Mouse (Mus musculus): ENCODE measurements around the gene Ufsp2.
A peak's percentile ranks its signal among the peaks of the same experiment; 100 is the strongest.

The Ufsp2 gene

DNA sequence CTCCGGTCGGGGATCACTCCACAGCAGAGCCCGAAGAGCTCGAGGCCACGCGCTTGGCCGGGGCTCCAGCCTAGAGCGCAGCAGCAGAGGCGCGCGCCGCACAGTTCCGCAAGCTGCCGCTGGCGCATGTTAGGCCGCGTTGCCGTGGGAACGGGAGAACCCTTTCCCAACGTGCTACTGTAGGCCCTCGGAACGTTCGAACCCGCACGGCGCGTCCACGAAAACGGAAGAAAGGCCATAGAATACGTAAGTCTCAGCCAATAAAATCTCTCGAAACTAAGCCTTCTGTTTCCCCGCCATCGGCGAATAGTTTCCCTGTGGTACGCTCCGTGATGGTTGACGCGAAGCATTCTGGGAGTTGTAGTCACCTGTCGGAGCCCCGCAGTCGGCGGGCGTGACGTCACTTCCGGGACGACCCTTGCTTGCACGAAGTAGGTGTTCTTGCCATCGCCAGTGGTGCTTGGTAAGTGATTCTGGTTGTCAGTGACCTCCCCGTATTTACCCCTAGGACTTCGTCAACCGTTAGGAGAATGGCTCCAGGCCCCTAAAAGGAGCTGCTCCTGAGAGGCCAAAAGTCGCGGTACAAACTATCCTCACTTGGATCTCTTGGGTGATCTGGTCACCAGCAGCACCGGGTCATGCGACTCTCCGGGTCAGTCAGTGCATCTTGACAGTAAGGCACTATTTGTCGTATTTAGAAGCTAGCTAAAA, at the start of gene Ufsp2, which contains the start of gene 1700029J07Rik:
Gene Ufsp2, plus strand, starts transcription at position 403 of the 711 bp plus-strand sequence.
Gene 1700029J07Rik, minus strand, starts transcription at position 127 of the 711 bp plus-strand sequence.
- DNase-seq (ENCODE audit: low read depth, low spot score): peak; percentile 99
- Histone ChIP-seq H3K36me3 (ENCODE audit: control insufficient read depth, insufficient read depth, low read length, poor library complexity, severe bottlenecking) (0 out of 2 replicates have a peak, but pooled peaks cover 5% of the 10 kb centered on the region), H3K27me3 (ENCODE audit: control insufficient read depth, insufficient read depth, low read length, poor library complexity, severe bottlenecking) (no peaks in the 10 kb centered on the region)

DNA sequence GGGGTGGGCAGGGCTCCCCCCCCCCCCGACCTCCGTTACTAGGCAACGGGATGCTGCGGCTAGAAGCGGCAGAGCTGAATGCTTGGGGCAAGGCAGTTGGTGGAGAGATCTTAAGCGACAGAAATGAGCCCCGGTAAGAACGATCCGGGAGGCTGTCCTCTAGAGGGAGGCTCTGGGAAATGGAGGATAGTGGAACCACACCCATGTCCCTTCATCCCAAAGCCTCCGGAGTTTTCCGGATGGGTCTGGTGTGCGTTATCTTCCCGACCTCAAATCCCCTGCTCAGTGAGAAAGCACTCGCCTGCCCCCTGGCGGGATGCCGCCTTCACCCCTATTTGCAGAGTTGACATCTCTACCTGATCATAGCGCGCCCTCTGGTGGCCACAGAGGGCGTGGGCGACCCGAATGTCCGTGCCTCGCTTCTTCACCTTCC, 40.7 kb upstream of the Ufsp2 start, which contains the start of gene Ccdc110:
Gene Ccdc110, plus strand, starts transcription at position 38 of the 433 bp plus-strand sequence.
- peak; percentile 95 for DNase-seq (ENCODE audit: low read depth, low spot score)
- H3K36me3 ChIP-seq (ENCODE audit: control insufficient read depth, insufficient read depth, low read length, poor library complexity, severe bottlenecking): no peaks in the 10 kb centered on the region
- no peaks in the 10 kb centered on the region for H3K27me3 ChIP-seq (ENCODE audit: control insufficient read depth, insufficient read depth, low read length, poor library complexity, severe bottlenecking)

DNA sequence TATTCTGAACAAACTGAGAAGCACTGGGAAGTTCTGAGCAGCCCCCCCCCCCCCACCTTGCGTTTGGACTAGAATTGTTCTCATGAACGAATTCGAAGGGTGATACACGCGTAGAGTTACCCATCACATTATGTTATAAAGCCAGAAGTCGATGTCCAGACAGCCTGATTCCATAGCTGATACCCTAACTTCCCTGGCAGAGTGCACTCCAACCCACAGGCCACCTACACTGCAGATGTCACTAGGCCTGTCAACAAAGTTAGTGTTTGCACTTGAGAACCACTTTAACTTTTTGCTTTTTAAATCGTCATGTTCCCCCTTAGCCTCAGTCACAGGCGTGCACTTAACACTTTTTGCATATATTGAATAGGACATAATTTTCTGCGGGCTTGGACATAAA, 38.3 kb upstream of the Ufsp2 start:
- no peak for DNase-seq (ENCODE audit: low read depth, low spot score)
- Histone ChIP-seq H3K36me3 (ENCODE audit: control insufficient read depth, insufficient read depth, low read length, poor library complexity, severe bottlenecking) (no peaks in the 10 kb centered on the region), H3K27me3 (ENCODE audit: control insufficient read depth, insufficient read depth, low read length, poor library complexity, severe bottlenecking) (no peaks in the 10 kb centered on the region; the same call in 1 of the 2 replicates)

DNA sequence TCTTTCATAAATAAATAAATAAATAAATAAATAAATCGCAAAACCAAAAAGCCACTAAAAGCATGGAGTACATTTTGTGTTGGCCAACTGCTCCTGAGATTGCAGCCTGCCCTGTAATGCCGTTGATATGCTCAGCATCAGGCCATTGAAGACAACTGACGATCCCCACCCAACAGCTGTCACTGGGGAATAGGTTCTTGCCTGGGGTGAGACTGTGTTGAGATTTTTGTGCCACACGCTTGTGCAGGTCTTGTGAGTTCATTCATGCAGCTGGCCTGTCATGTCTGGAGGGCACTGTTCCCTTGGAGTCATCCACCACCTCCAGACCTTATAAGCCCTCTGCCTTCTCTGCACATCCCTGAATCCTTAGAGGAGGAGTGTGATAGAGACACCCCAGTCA, 29.0 kb upstream of the Ufsp2 start:
- no peak for DNase-seq (ENCODE audit: low read depth, low spot score)
- Histone ChIP-seq H3K27me3 (ENCODE audit: control insufficient read depth, insufficient read depth, low read length, poor library complexity, severe bottlenecking) (no peaks in the 10 kb centered on the region), H3K36me3 (ENCODE audit: control insufficient read depth, insufficient read depth, low read length, poor library complexity, severe bottlenecking) (no peaks in the 10 kb centered on the region)

DNA sequence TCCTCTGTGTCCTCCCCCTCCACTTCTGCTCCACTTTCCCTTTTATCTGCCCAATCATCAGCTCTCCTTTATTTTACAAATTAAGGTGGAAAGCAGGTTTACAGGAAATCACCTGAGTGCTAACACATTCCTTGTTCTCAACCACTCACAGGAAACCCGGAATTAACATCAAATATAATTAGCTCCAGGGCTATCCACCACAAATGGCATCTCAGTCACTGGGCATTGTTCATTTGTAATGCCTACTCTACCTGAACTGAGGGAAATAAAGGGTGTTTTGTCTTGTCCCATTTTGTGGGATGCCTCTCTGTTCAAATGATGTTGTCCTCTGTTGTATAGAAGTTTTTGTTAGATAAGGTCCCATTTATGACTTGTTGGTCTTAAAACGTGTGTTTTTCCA, 24.7 kb upstream of the Ufsp2 start:
- no peaks in the 10 kb centered on the region for H3K36me3 ChIP-seq (ENCODE audit: control insufficient read depth, insufficient read depth, low read length, poor library complexity, severe bottlenecking)
- no peaks in the 10 kb centered on the region for H3K27me3 ChIP-seq (ENCODE audit: control insufficient read depth, insufficient read depth, low read length, poor library complexity, severe bottlenecking)
- DNase-seq (ENCODE audit: low read depth, low spot score): no peak

DNA sequence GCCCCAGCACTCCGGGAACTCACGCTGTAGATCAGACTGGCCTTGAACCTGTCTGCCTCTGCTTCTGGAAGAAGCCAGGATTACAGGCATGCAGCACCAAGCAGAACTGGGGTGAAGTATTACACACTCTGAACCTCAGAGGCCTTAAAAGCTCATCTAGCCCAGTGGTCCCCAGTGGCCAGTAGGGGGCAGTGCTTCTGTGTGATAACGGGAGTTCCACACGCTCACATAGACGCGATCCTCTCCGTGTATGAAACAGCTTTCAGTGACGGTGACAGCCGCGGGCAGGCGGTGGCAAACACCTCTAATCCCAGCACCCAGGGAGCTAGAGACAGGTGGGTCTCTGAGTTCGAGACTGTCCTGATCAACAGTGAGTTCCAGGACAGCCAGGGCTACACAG, 4.4 kb upstream of the Ufsp2 start:
- DNase-seq (ENCODE audit: low read depth, low spot score): peak; percentile 18
- Histone ChIP-seq H3K27me3 (ENCODE audit: control insufficient read depth, insufficient read depth, low read length, poor library complexity, severe bottlenecking) (no peaks in the 10 kb centered on the region), H3K36me3 (ENCODE audit: control insufficient read depth, insufficient read depth, low read length, poor library complexity, severe bottlenecking) (no peaks in the 10 kb centered on the region)

DNA sequence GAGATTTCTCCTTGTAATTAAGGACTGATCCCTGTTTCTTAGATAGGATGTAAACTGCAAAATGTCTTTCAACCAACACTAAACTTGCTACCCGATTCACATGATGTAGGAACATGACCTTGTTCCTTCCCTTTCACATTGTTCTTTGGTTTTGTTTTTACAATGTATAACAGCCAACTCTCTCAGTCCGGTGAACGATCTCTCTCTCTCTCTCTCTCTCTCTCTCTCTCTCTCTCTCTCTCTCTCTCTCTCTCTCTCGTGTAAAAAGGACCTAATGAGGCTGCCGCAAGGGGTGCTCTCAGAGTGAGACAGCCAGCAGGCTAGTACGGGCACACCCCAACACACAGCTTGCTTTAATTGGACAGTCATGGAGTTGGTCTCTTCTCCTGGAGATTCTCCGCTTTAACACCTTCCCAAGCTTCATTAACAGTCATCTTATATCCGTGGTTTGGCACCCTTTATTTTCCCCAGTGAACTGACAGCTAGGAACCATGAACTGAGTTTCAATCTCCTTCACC, 1.3 kb upstream of the Ufsp2 start:
- 0 out of 2 replicates have a peak, but pooled peaks cover 3% of the 10 kb centered on the region for H3K36me3 ChIP-seq (ENCODE audit: control insufficient read depth, insufficient read depth, low read length, poor library complexity, severe bottlenecking)
- no peak for DNase-seq (ENCODE audit: low read depth, low spot score)
- H3K27me3 ChIP-seq (ENCODE audit: control insufficient read depth, insufficient read depth, low read length, poor library complexity, severe bottlenecking): no peaks in the 10 kb centered on the region

DNA sequence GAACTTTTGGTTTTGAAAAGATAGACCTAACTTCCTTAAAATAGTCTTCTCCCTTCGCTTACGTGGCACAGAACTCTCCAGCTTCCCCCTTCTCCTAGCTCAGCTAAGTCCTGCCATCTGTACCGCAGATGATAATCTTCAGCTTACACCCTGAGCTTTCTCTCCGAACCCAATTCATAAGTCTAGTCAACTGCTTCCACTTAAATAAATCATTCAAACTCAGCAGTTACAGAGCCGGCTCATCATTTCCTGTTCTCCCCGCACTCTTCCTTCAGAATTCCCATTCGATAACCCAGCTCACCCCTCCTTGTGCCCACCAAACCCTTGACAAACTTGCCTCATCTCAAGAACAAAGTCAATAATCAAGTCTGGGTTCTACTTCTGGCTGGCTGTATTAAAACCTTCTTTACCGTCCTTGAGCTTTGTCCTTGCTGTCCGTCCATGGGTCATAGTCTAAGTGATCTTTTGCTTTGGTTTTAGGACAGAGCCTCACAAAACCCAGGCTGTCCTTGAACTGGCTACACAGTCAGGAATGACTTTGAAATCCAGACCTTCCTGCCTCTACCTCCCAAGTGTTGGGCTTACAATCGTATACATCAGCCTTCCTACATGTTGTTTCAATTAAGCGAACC, 625 bp downstream of the Ufsp2 start:
- no peak for DNase-seq (ENCODE audit: low read depth, low spot score)
- H3K36me3 ChIP-seq (ENCODE audit: control insufficient read depth, insufficient read depth, low read length, poor library complexity, severe bottlenecking): peaks cover 7% of the 10 kb centered on the region; the same call in 1 of the 2 replicates
- no peaks in the 10 kb centered on the region for H3K27me3 ChIP-seq (ENCODE audit: control insufficient read depth, insufficient read depth, low read length, poor library complexity, severe bottlenecking)

DNA sequence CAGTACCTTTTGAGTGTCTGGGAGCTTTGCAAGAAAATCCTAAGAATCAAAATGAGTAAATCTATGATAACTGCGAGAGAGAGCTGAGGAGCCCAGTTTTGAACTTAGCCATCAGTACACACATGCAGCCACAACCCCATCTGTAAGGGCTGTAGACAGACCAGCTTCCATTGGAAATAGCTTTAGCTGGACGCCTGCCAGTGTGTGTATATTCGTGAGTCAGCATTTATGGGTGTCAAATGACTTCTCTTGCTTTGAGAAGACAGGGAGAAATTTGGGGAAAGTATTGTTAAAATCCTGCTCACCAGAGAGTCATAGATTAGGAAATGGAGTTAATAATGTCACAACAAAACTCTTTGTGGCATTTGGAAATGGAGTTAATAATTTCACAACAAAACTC, 11.3 kb downstream of the Ufsp2 start:
- DNase-seq (ENCODE audit: low read depth, low spot score): no peak
- H3K36me3 ChIP-seq (ENCODE audit: control insufficient read depth, insufficient read depth, low read length, poor library complexity, severe bottlenecking): peaks cover 11% of the 10 kb centered on the region; the same call in 1 of the 2 replicates

DNA sequence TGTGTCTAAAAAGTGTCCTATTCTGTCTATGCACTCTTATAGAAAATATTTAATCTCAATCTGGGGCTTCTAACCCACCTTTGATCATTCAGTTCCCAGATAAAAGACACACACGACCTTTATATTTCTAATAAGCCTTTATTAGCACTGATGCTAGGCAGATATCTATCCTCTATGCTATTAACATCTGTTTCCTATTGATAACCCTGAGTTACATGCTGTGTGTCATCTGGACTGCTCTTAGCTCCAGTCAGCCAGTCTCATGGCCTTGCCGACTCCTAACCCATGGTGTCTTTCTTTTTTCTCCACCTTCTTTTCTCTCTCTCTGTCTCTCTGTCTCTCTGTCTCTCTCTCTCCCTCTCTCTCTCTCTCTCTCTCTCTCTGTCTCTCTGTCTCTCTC, 12.9 kb downstream of the Ufsp2 start:
- peaks cover 5% of the 10 kb centered on the region; the same call in 1 of the 2 replicates for H3K36me3 ChIP-seq (ENCODE audit: control insufficient read depth, insufficient read depth, low read length, poor library complexity, severe bottlenecking)
- H3K27me3 ChIP-seq (ENCODE audit: control insufficient read depth, insufficient read depth, low read length, poor library complexity, severe bottlenecking): no peaks in the 10 kb centered on the region
- DNase-seq (ENCODE audit: low read depth, low spot score): no peak

More for the DNA sequence above, 11.3 kb downstream of the Ufsp2 start:
- H3K27me3 ChIP-seq (ENCODE audit: control insufficient read depth, insufficient read depth, low read length, poor library complexity, severe bottlenecking): no peaks in the 10 kb centered on the region

DNA sequence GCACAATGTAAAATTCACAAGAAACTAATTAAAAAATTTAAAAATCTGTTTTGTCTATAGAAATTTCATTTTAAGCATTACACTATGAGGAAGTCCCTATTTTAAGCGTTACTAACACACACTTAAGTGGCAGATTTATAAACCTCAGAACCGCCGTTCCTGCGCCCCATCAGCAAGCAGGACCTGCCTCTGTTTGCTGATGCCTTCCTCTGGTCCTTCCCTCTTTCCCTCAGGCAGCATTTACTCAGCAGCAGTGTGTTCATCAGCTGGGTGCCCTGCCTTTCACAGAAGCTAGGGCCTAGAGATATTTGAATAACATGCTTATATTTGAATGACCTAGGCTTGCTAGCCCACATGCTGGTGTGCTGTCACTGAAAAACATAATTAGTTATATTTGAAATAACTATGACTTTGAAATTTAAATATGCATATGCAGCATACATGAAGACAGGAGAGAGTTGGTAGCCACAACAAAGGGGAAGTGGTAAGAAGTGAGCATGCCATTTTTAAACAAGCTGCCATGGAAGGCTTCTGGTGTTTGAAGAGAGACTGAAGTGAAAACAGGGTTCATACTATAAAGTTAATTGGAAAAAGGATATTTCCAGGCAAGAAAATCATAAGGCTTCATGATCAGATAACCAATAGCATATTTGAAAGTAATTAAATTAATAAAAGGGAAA, 15.4 kb downstream of the Ufsp2 start:
- peak; percentile 51 for DNase-seq (ENCODE audit: low read depth, low spot score)

DNA sequence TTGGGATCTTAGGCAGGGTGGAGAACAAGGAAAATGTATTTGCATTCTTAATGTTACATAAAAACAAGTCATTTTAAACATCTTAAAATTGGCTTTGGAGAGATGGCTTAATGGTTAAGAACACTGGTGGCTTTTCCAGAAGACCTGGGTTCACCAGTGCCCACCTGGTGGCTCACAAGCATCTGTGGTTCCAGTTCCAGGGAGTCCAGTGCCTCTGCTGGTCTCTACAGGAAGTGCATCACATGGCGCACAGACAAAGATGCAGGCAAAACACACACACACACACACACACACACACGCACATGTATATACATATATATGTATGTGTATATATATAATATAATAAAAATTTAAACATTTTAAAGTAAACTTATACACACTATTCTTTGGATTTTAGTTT, 18.8 kb downstream of the Ufsp2 start:
- H3K36me3 ChIP-seq (ENCODE audit: control insufficient read depth, insufficient read depth, low read length, poor library complexity, severe bottlenecking): peaks cover 7% of the 10 kb centered on the region; the same call in 1 of the 2 replicates
- no peaks in the 10 kb centered on the region for H3K27me3 ChIP-seq (ENCODE audit: control insufficient read depth, insufficient read depth, low read length, poor library complexity, severe bottlenecking)
- DNase-seq (ENCODE audit: low read depth, low spot score): peak; percentile 49

More for the DNA sequence above, 15.4 kb downstream of the Ufsp2 start:
- H3K27me3 ChIP-seq (ENCODE audit: control insufficient read depth, insufficient read depth, low read length, poor library complexity, severe bottlenecking): no peaks in the 10 kb centered on the region
- no peaks in the 10 kb centered on the region; the same call in 1 of the 2 replicates for H3K36me3 ChIP-seq (ENCODE audit: control insufficient read depth, insufficient read depth, low read length, poor library complexity, severe bottlenecking)

DNA sequence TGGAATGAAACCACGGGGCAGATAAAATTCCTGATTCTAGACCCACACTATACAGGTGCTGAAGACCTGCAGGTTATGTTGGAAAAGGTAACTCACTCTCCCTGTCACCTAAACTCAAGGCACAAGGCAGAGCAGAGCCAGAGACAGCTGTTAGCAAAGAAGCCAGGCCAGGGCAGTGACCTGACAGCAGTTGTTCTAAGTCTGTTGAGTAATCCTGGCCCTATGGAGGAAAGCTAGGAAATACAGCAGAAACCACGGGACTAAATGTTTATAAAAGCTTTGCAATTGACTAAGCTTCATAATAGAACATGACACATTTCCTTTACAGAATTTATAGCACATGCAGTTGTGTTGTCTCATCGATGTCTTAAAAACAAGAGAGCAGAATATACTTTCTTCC, 20.2 kb downstream of the Ufsp2 start:
- no peaks in the 10 kb centered on the region for H3K27me3 ChIP-seq (ENCODE audit: control insufficient read depth, insufficient read depth, low read length, poor library complexity, severe bottlenecking)
- no peak for DNase-seq (ENCODE audit: low read depth, low spot score)
- peaks cover 7% of the 10 kb centered on the region; the same call in 1 of the 2 replicates for H3K36me3 ChIP-seq (ENCODE audit: control insufficient read depth, insufficient read depth, low read length, poor library complexity, severe bottlenecking)

DNA sequence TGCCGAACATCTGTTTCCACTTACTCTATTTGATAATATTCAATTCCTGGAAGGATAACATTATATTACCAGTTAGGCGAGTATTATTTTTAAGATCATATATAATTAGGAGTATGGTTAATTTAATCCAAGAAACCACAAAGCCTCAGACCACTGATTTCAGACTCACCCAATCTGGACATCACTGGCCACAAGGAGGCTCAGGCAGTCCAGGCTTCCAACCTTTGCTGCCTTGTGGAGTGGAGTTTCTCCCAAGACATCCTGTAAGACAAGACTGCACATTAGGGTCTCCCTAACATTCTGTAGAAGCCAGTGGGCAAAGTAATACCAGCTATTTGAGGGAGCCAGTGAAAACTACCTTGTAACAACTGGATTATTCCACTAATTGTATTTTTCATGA, 22.9 kb downstream of the Ufsp2 start:
- Histone ChIP-seq H3K36me3 (ENCODE audit: control insufficient read depth, insufficient read depth, low read length, poor library complexity, severe bottlenecking) (peaks cover 7% of the 10 kb centered on the region; the same call in 1 of the 2 replicates), H3K27me3 (ENCODE audit: control insufficient read depth, insufficient read depth, low read length, poor library complexity, severe bottlenecking) (no peaks in the 10 kb centered on the region)
- no peak for DNase-seq (ENCODE audit: low read depth, low spot score)

All from splenic B cell, adult 2 months (primary cell).